Mouse (Mus musculus): Measurements from ENCODE around the gene Adar.

The Adar gene

GRCm38 (mm10) chr3:89714359-89715206, at the start of gene Adar:
TSS of gene Adar (plus strand) at chr3:89715022.
- peak; percentile 91 to 94 for DNase-seq

DNA sequence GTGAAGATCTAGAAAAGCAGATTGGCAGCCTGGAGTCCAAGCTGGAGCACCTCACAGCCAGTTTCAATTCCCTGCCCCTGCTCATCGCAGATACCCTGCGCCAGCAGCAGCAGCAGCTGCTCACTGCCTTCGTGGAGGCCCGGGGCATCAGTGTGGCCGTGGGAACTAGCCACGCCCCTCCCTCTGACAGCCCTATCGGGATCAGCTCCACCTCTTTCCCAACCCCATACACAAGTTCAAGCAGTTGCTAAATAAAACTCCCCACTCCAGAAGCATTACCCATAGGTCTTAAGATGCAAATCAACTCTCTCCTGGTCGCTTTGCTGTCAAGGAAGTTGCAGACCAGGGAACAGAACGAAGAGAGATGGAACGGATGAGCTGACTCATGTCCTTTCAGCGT, 47.7 kb upstream of the Adar start:
- no peak for DNase-seq

GRCm38 (mm10) chr3:89671334-89671733, 43.5 kb upstream of the Adar start:
- peak; percentile 35 to 47 for DNase-seq

- no peak for DNase-seq
Observed at GRCm38 (mm10) chr3:89672573-89673317, 42.1 kb upstream of the Adar start.

DNA sequence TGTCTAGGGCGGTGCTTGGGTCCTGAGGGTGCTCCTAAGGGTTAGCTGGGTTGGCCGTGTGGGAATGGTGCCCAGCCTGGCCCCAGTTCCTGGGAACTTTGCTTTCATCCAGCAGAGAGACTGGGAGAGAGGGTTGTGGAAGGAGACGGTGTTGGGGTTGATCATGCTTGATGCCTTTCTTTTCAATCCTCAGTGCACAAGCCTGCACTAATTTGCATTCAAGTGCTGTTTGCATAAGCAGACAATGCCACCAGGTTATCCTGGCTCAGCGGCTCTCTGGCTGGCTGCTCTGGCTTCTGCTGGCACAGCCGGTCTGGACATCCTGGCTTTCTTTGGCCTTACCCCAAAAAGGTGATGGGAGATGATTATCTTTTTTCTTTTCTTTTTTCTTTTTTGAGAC, 37.2 kb upstream of the Adar start:
- no peak for DNase-seq

- no peak for DNase-seq
Observed at GRCm38 (mm10) chr3:89686031-89686430, 28.8 kb upstream of the Adar start.

GRCm38 (mm10) chr3:89688694-89689581, 25.9 kb upstream of the Adar start:
- peak; percentile 98 for DNase-seq

DNA sequence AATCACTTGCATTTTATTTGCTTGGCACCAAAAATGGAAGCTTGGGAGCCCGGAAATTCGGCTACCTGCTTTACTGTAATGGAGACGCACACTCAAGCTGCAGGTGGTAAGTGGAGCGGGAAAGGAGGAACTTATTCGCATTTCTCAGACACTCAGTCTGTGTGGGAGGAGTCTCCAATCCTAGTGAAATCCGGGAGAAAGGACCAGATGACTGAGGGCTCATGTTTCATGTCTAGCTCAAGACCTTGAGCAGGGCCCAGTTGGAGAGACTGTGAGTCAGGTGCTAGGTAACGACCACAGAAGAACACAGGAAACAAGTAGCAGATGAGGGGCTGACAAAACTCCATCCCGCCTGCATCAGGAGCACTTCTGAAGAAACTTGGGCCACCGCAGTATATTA, 23.0 kb upstream of the Adar start:
- DNase-seq: no peak

GRCm38 (mm10) chr3:89696152-89696821, 18.5 kb upstream of the Adar start:
- no peak for DNase-seq

DNA sequence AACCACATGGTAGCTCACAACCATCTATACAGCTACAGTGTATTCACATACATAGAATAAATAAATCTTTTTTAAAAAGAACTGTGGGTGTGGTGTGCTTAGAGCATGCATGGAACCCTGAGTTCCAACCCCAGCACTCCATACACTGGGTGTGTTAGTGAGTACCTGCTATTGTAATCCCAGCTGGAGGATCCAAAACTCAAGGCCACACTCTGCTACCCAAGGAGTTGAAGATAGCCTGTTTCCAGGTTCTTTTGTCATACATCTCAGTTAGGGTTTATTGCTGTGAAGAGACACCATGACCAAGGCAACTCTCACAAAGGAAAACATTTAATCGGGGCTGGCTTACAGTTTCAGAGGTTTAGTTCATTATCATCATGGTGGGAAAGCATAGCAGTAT, 15.9 kb upstream of the Adar start:
- no peak for DNase-seq

GRCm38 (mm10) chr3:89700461-89700860, 14.4 kb upstream of the Adar start:
- no peak for DNase-seq

DNA sequence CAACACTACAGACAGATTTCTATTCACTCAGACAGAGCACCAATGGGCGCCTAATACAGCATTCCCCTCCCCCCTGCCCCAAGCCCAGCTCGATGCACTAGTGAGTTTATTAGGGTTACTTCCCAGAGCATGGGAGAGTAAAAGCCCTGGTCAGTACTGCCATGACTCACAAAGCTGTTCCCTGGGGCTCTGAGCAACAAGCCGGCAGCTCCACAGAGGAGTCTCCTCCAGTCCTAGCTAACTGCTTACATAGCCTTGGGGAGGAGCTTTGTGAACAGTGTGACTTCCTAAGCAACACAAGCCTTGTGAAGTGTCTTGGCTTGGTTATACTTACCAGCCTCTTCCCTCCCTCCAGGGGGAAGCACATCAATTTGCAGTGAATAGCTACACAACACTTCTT, 11.2 kb upstream of the Adar start:
- DNase-seq: no peak

DNA sequence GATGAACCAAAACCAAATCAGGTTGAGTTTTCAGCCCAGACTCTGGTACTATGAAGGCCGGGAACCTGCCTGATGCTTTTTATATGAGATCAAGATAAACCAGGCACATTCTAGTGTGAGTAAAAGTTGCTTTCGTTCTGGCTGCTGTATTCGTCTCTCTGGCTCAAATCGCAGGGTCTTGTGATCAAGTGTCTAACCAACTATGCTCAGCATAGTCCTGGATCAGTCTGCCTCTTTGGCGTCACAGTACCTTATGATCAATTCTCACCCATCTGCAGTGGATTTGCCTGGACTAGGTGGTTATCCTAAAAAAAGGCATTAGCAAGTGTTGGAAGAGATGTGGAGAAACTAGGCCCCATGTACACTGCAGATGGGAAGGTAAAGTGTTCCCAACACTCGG, 10.8 kb upstream of the Adar start:
- no peak for DNase-seq

DNA sequence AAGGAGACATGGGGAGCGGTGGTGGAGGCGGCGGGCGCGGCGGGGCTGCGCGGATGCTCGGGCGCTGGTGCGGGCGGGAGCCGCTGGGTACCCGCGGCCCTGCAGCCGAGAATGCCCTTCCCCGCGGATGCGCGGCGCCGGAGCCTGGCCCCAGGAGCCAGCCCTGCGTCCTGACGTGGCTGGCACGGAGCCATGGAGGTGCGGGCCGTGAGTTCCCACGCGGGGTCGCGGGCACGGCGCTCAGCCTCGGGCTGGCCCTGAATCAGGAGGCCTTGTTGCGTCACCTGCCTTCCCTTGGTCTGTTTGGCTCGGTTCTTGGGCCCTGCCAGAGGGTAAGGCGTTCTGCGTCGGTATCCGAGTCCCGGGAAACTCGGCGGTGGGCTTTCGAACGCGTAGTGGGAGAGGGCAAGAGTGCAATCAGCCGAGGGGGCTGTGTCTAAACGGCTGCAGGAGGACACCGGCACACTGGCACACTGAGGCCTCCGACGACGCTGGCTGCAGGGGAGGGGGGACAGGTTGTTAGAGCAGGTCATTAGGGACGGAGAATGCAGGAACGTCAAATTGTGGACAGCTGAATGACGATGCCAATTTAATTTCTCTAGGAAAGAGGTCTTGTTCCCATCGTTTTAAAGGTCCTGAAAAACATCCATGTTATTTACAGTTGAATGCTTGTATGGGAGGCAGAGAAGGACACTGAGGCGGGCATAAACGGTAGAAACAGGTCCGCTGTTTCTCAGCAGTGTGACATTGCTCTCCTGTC, 565 bp downstream of the Adar start:
- DNase-seq: peak; percentile 82 to 86

GRCm38 (mm10) chr3:89715967-89716256, 1.1 kb downstream of the Adar start:
- DNase-seq: no peak

DNA sequence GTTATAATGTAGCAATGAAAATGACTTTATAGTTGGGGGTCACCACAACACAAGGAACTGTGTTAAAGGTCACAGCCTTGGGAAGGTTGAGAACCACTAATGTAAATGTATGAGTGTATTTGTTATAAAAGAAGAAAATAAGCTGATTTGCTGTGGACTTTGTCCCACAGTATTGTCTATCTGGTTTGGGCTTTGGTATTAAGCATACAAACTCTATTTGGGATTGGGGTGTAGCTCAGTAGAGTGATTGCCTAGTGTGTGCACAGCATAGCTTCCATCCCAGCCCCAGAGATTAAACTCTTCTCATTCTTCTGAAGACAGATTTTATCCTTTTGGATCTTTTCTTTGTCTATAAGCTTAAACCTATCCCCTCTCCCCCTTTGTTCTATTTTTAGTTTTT, 7.2 kb downstream of the Adar start:
- DNase-seq: no peak

- no peak for DNase-seq
Observed at GRCm38 (mm10) chr3:89723400-89724084, 8.7 kb downstream of the Adar start.

- DNase-seq: peak; percentile 43 to 54
Observed at GRCm38 (mm10) chr3:89727028-89727427, 12.2 kb downstream of the Adar start.

- DNase-seq: no peak
Observed at GRCm38 (mm10) chr3:89728848-89729247, 14.0 kb downstream of the Adar start.

GRCm38 (mm10) chr3:89730350-89731331, 15.8 kb downstream of the Adar start:
- peak; percentile 44 to 55 for DNase-seq
